Mouse (Mus musculus) cerebellum, postnatal 36 days (tissue): ENCODE data around the gene Ramp2.

ENCODE experiments used
- DNase-seq, 2 experiments: peaks; one replicate each; pipeline ENCODE4 v3.0.0; 2021 to 2022; ENCODE audit warnings: mixed read lengths in 2 of 2

The Ramp2 gene

GRCm38 (mm10) chr11:101272446-101272845 is 26.6 kb downstream of the Ramp2 start:
- no peak for DNase-seq

- DNase-seq: no peak
Observed at GRCm38 (mm10) chr11:101275309-101275708, 29.5 kb downstream of the Ramp2 start.

GRCm38 (mm10) chr11:101276319-101277070 is 30.7 kb downstream of the Ramp2 start:
- no peak for DNase-seq

- DNase-seq: no peak
Observed at GRCm38 (mm10) chr11:101277381-101278222, 31.8 kb downstream of the Ramp2 start.

GRCm38 (mm10) chr11:101278223-101279192 is 32.7 kb downstream of the Ramp2 start, which contains the start of the genes Cntd1 and Coa3:
TSS of gene Cntd1 (plus strand) at chr11:101279012.
TSS of gene Coa3 (minus strand) at chr11:101279114.
- peak; percentile 78 to 81 for DNase-seq

GRCm38 (mm10) chr11:101279193-101279569 is 33.4 kb downstream of the Ramp2 start:
- no peak for DNase-seq

- no peak for DNase-seq
Observed at GRCm38 (mm10) chr11:101280837-101281236, 35.0 kb downstream of the Ramp2 start.

GRCm38 (mm10) chr11:101282896-101283295 is 37.1 kb downstream of the Ramp2 start:
- DNase-seq: no peak

- no peak for DNase-seq
Observed at GRCm38 (mm10) chr11:101283805-101284204, 38.0 kb downstream of the Ramp2 start.

GRCm38 (mm10) chr11:101287306-101287705 is 41.5 kb downstream of the Ramp2 start:
- DNase-seq: no peak

GRCm38 (mm10) chr11:101291231-101291630 is 45.4 kb downstream of the Ramp2 start:
- no peak for DNase-seq

GRCm38 (mm10) chr11:101295191-101295590 is 49.4 kb downstream of the Ramp2 start:
- DNase-seq: no peak

GRCm38 (mm10) chr11:101300881-101301280 is 55.1 kb downstream of the Ramp2 start:
- DNase-seq: peak in 1 of 2 experiments; percentile 11

GRCm38 (mm10) chr11:101301299-101302003 is 55.6 kb downstream of the Ramp2 start:
- no peak for DNase-seq

- DNase-seq: peak; percentile 98
Observed at GRCm38 (mm10) chr11:101302004-101302798, 56.4 kb downstream of the Ramp2 start, which contains the start of gene Becn1. TSS of gene Becn1 (minus strand) at chr11:101302286.

- no peak for DNase-seq
Observed at GRCm38 (mm10) chr11:101307744-101308143, 61.9 kb downstream of the Ramp2 start.
